ENCODE assay signal across 14 mouse cellular contexts in genomic region chr12:4744486-4744885, GRCm38 (mm10). TPM values are rescaled to one million over a fixed set of nuclear protein-coding genes. Genes with fewer than 3 reads are reported as not detected.
DNase-seq lines count a peak whose midpoint lies in the region; TF ChIP-seq lines count a peak whose summit lies in the region.
"Had no signal": no experiment of that assay in that cellular context is flagged by ENCODE, and none has a peak within 500 bp of the region (broad histone marks: within the 10 kb centered on the region; RNA-seq: fewer than 3 reads in every experiment).

No protein-coding gene starts in this region.

- H3K4me1 ChIP-seq in hindbrain, embryonic 10.5 days (replicated peaks): no peaks in the 10 kb centered on the region
- H3K4me1 ChIP-seq: heart, embryonic 15.5 days; neural tube, embryonic 15.5 days had no signal

- WGBS in hindbrain, embryonic 10.5 days: 92% methylated on average over 10 of the region's 10 CpGs

- no peaks in the 10 kb centered on the region for H3K36me3 ChIP-seq in hindbrain, embryonic 10.5 days
- H3K36me3 ChIP-seq: heart, embryonic 15.5 days; neural tube, embryonic 15.5 days had no signal

- peak; percentile 16 to 21 for DNase-seq in frontal cortex, postnatal 36 days (ENCODE audit: low spot score in 2 of 2)
- DNase-seq in frontal cortex, postnatal 10 days (ENCODE audit: low spot score in 2 of 2): no peak
- DNase-seq in layer of hippocampus, postnatal 36 days: peak; percentile 11 to 12
- no peak for DNase-seq in layer of hippocampus, adult 9-11 months
- peak; percentile 78 for DNase-seq in gastrocnemius, adult 2 months
- DNase-seq in skeletal muscle tissue, adult 2 months (ENCODE audit: low read depth, low spot score): peak; percentile 23
- no peak for DNase-seq in hindbrain, embryonic 10.5 days (ENCODE audit: low spot score)
- DNase-seq: cerebellum, adult 11 months; lung, postnatal 36 days; thymus, postnatal 4 days had no signal

- H3K27me3 ChIP-seq in hindbrain, embryonic 10.5 days (ENCODE audit: insufficient read depth, poor library complexity, severe bottlenecking): no peaks in the 10 kb centered on the region
- H3K27me3 ChIP-seq: heart, embryonic 15.5 days; neural tube, embryonic 15.5 days had no signal

- TF ChIP-seq CTCF in gastrocnemius, adult 2 months (IDR thresholded peaks at IDR 0.05): no peak

- intact Hi-C loops in gastrocnemius, adult 2 months (cut with DNase I): no loop called here

- H3K9me3 ChIP-seq in hindbrain, embryonic 10.5 days: no peaks in the 10 kb centered on the region
- H3K9me3 ChIP-seq: heart, embryonic 15.5 days; neural tube, embryonic 15.5 days had no signal

- peak overlapping the region; percentile 49; the same call in 1 of the 2 replicates for H3K27ac ChIP-seq in gastrocnemius, adult 2 months
- H3K27ac ChIP-seq in hindbrain, embryonic 10.5 days: no peak overlapping the region
- H3K27ac ChIP-seq: heart, embryonic 15.5 days; hindbrain, postnatal 0 days; neural tube, embryonic 15.5 days had no signal

- H3K4me3 ChIP-seq in gastrocnemius, adult 2 months: peak overlapping the region; percentile 54
- no peak overlapping the region for H3K4me3 ChIP-seq in hindbrain, embryonic 10.5 days
- H3K4me3 ChIP-seq: heart, embryonic 15.5 days; neural tube, embryonic 15.5 days had no signal

RNA-seq across cellular contexts. Expression of gene Fam228a, which starts 6.3 kb away (rescaled TPM):
- 1 to 10 TPM; 2.2 to 4.1 TPM for total RNA-seq in layer of hippocampus, postnatal 36 days (2021)
- under 1 TPM; 0.17 to 0.18 TPM for total RNA-seq in gastrocnemius, adult 2 months (2021)
- polyA plus RNA-seq in hindbrain, embryonic 10.5 days (2016; fragmentation: Nextera tagmentation; extraction: Ambion mirVana): 0.24 and 0.41 TPM in 2 replicates

RNA-seq across cellular contexts. Expression of gene Pfn4, which starts 24.3 kb away (rescaled TPM):
- total RNA-seq in layer of hippocampus, postnatal 36 days (2021): 10 to 100 TPM; 10.3 to 10.6 TPM
- 1 to 10 TPM; 1.0 to 2.1 TPM for total RNA-seq in gastrocnemius, adult 2 months (2021)
- polyA plus RNA-seq in hindbrain, embryonic 10.5 days (2016; fragmentation: Nextera tagmentation; extraction: Ambion mirVana): 2.4 and 3.0 TPM in 2 replicates
- polyA plus RNA-seq: C2C12 had no signal

RNA-seq across cellular contexts. Expression of gene Fam228b, which starts 24.6 kb away (rescaled TPM):
- total RNA-seq in layer of hippocampus, postnatal 36 days (2021): 10 to 100 TPM; 17.5 to 25.6 TPM
- 10 to 100 TPM in 1 of 2 experiments, 1 to 10 TPM in 1; 7.3 to 12.0 TPM for total RNA-seq in gastrocnemius, adult 2 months (2021)
- 1.1 and 3.0 TPM in 2 replicates for polyA plus RNA-seq in hindbrain, embryonic 10.5 days (2016; fragmentation: Nextera tagmentation; extraction: Ambion mirVana)

Comparison
In these comparisons a context has a peak if more than half of its experiments do, and no peak if none do; other contexts are left out.
1. DNase-seq: peak in frontal cortex, postnatal 36 days (2 of 2), layer of hippocampus, postnatal 36 days (2 of 2), gastrocnemius, adult 2 months (single experiment) and skeletal muscle tissue, adult 2 months (single experiment); none in frontal cortex, postnatal 10 days (0 of 2), layer of hippocampus, adult 9-11 months (single experiment) and hindbrain, embryonic 10.5 days (single experiment).